ENCODE assay signal across 8 mouse cellular contexts in the genomic region with DNA sequence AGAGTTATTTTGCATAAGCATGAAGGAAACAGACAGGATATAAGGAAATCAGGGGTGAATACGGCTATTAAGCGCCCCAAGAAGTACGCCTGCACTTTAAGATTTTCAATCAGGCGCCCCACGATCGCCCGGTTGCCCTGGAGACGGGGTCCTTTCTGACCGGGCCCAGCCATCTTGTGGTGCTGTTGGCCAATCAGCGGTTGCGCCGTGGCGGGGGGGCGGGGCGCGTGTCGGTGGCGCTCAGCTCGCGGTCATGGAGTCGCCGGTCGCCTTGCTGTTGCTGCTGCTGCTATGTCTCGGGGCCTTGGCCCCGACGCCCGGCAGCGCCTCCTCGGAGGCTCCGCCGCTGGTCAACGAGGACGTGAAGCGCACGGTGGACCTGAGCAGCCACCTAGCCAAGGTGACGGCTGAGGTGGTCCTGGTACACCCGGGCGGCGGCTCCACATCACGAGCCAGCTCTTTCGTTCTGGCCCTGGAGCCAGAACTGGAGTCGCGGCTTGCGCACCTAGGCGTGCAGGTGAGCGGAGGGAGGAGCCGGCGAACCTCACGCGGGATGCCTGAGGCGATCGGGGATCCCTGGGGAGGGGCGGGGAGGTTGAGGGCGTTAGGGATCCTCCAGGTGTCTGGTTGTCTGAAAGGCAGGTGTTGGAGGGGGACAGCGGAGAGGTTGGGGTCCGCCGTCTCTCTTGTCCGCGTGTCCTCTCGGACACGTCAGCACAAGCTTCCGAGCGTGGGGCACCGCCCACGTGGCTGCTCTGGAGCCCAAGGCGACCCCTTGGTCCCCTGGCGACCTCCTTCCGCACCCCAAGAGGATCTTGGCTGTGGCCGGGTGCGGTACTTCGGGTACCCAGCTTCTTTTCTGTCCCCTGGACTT. TPM values are rescaled to one million over a fixed set of nuclear protein-coding genes. Genes with fewer than 3 reads are reported as not detected.
A peak's percentile ranks its signal among the peaks of the same experiment; 100 is the strongest.
DNase-seq lines count a peak whose midpoint lies in the region; ATAC-seq and TF ChIP-seq lines count a peak whose summit lies in the region.

A gene (plus strand): TSS at position 205 of the 874 bp plus-strand sequence.

- peaks cover 28% of the 10 kb centered on the region for H3K4me1 ChIP-seq in forebrain, embryonic 10.5 days
- peaks cover 19% of the 10 kb centered on the region for H3K4me1 ChIP-seq in heart, embryonic 15.5 days (replicated peaks)
- H3K4me1 ChIP-seq in liver, embryonic 14.5 days (replicated peaks; ENCODE audit: control insufficient read depth in 2 of 2, insufficient read depth in 2 of 2, low read length in 1 of 2) = peaks cover 21 to 22% of the 10 kb centered on the region in 2 experiments
- peaks cover 3% of the 10 kb centered on the region; the same call in 1 of the 2 replicates for H3K4me1 ChIP-seq in neural tube, embryonic 11.5 days (ENCODE audit: control insufficient read depth, insufficient read depth, low read length)
- H3K4me1 ChIP-seq in stomach, postnatal 0 days (replicated peaks; ENCODE audit: control insufficient read depth, insufficient read depth) = no peaks in the 10 kb centered on the region

- peaks cover 25% of the 10 kb centered on the region for H3K36me3 ChIP-seq in forebrain, embryonic 10.5 days (replicated peaks)
- peaks cover 6% of the 10 kb centered on the region; the same call in 1 of the 2 replicates for H3K36me3 ChIP-seq in heart, embryonic 15.5 days
- peaks cover 3% of the 10 kb centered on the region for H3K36me3 ChIP-seq in liver, embryonic 14.5 days (replicated peaks; ENCODE audit: control insufficient read depth, insufficient read depth, low read depth)
- no peaks in the 10 kb centered on the region for H3K36me3 ChIP-seq in neural tube, embryonic 11.5 days (ENCODE audit: control insufficient read depth, insufficient read depth, low read length)
- H3K36me3 ChIP-seq in stomach, postnatal 0 days (ENCODE audit: control insufficient read depth, insufficient read depth, low read length) = no peaks in the 10 kb centered on the region; the same call in 1 of the 2 replicates

- TF ChIP-seq CTCF in liver, embryonic 14.5 days (IDR thresholded peaks at IDR 0.05; ENCODE audit: low read depth) = no peak; the same call in 1 of the 2 replicates
- TF ChIP-seq CTCF in stomach, postnatal 0 days (IDR thresholded peaks at IDR 0.05; ENCODE audit: low read depth) = no peak

- H3K9me3 ChIP-seq in forebrain, embryonic 10.5 days = no peaks in the 10 kb centered on the region
- no peaks in the 10 kb centered on the region for H3K9me3 ChIP-seq in heart, embryonic 15.5 days (replicated peaks)
- H3K9me3 ChIP-seq in liver, embryonic 14.5 days (ENCODE audit: control insufficient read depth, low read length) = no peaks in the 10 kb centered on the region
- no peaks in the 10 kb centered on the region for H3K9me3 ChIP-seq in neural tube, embryonic 11.5 days (ENCODE audit: control insufficient read depth, low read length)
- H3K9me3 ChIP-seq in stomach, postnatal 0 days (ENCODE audit: control insufficient read depth, low read length) = no peaks in the 10 kb centered on the region

- ATAC-seq in CD4-positive, CD25-positive, alpha-beta regulatory T cell, adult 4 months = peak; percentile 97
- ATAC-seq in heart, embryonic 15.5 days (replicated peaks; ENCODE audit: insufficient number of reproducible peaks, insufficient read depth, low FRiP score, low read depth) = peak; percentile 96
- ATAC-seq in liver, embryonic 14.5 days (ENCODE audit: insufficient read depth) = peak; percentile 97
- ATAC-seq in neural tube, embryonic 11.5 days (ENCODE audit: insufficient read depth, low FRiP score, low TSS enrichment) = peak; percentile 94
- peak; percentile 97 for ATAC-seq in stomach, postnatal 0 days (ENCODE audit: low FRiP score, low TSS enrichment)

- peak within 1 kb of the TSS; percentile 95 for H3K27ac ChIP-seq in forebrain, embryonic 10.5 days
- H3K27ac ChIP-seq in heart, embryonic 15.5 days = peak within 1 kb of the TSS; percentile 67
- H3K27ac ChIP-seq in liver, embryonic 14.5 days = peak within 1 kb of the TSS; percentile 63
- H3K27ac ChIP-seq in neural tube, embryonic 11.5 days (ENCODE audit: low read depth, low read length) = peak within 1 kb of the TSS; percentile 54; the same call in 1 of the 2 replicates
- H3K27ac ChIP-seq in stomach, postnatal 0 days (replicated peaks) = peak within 1 kb of the TSS; percentile 89

- DNase-seq in c-Kit-negative CD71-positive TER-119-positive erythroid progenitor cells, embryonic 14.5 days (ENCODE audit: low read depth, low spot score) = peak; percentile 94
- peak; percentile 98 for DNase-seq in forebrain, embryonic 10.5 days (ENCODE audit: extremely low spot score, low spot score)
- peak; percentile 99 for DNase-seq in kidney, postnatal 25 days
- peak; percentile 90 to 92 (median 91) for DNase-seq in liver, embryonic 14.5 days (ENCODE audit: low read depth in 3 of 3, low spot score in 3 of 3)
- DNase-seq in neural tube, embryonic 11.5 days (ENCODE audit: low spot score) = peak; percentile 96
- DNase-seq in stomach, postnatal 0 days (ENCODE audit: low spot score) = peak; percentile 98

- H3K27me3 ChIP-seq in forebrain, embryonic 10.5 days (ENCODE audit: poor library complexity, severe bottlenecking) = peaks cover 18% of the 10 kb centered on the region
- no peaks in the 10 kb centered on the region for H3K27me3 ChIP-seq in heart, embryonic 15.5 days
- H3K27me3 ChIP-seq in liver, embryonic 14.5 days (ENCODE audit: control insufficient read depth, insufficient read depth, low read length) = no peaks in the 10 kb centered on the region
- H3K27me3 ChIP-seq in neural tube, embryonic 11.5 days (ENCODE audit: control insufficient read depth, insufficient read depth, low read length) = no peaks in the 10 kb centered on the region
- H3K27me3 ChIP-seq in stomach, postnatal 0 days (ENCODE audit: control insufficient read depth, insufficient read depth, low read length) = no peaks in the 10 kb centered on the region

- peak within 1 kb of the TSS; percentile 90 for H3K4me2 ChIP-seq in heart, embryonic 15.5 days
- H3K4me2 ChIP-seq in liver, embryonic 14.5 days (ENCODE audit: low read depth) = peak within 1 kb of the TSS; percentile 92
- H3K4me2 ChIP-seq in neural tube, embryonic 11.5 days (ENCODE audit: low read depth) = peak within 1 kb of the TSS; percentile 87
- H3K4me2 ChIP-seq in stomach, postnatal 0 days (replicated peaks; ENCODE audit: low read depth) = peak within 1 kb of the TSS; percentile 95

- no peak; the same call in 1 of the 2 replicates for TF ChIP-seq EP300 in liver, embryonic 14.5 days (IDR thresholded peaks at IDR 0.05; ENCODE audit: low read depth)
- no peak for TF ChIP-seq EP300 in stomach, postnatal 0 days (optimal IDR thresholded peaks at IDR 0.05)

- H3K9ac ChIP-seq in heart, embryonic 15.5 days = peak within 1 kb of the TSS; percentile 87
- peak within 1 kb of the TSS; percentile 85 for H3K9ac ChIP-seq in liver, embryonic 14.5 days (replicated peaks)
- peak within 1 kb of the TSS; percentile 96 for H3K9ac ChIP-seq in neural tube, embryonic 11.5 days (ENCODE audit: low read length)
- peak within 1 kb of the TSS; percentile 93 for H3K9ac ChIP-seq in stomach, postnatal 0 days (ENCODE audit: low read length)

- under 1% methylated on average over 71 of the region's 71 CpGs for WGBS in forebrain, embryonic 10.5 days
- WGBS in heart, embryonic 15.5 days = under 1% methylated on average over 71 of the region's 71 CpGs
- WGBS in liver, embryonic 14.5 days (ENCODE audit: insufficient replicate concordance) = under 1% methylated on average over 71 of the region's 71 CpGs
- under 1% methylated on average over 71 of the region's 71 CpGs for WGBS in neural tube, embryonic 11.5 days
- WGBS in stomach, postnatal 0 days = under 1% methylated on average over 70 of the region's 71 CpGs

- H3K4me3 ChIP-seq in forebrain, embryonic 10.5 days = peak within 1 kb of the TSS; percentile 100
- H3K4me3 ChIP-seq in heart, embryonic 15.5 days = peak within 1 kb of the TSS; percentile 87
- peak within 1 kb of the TSS; percentile 86 to 92 for H3K4me3 ChIP-seq in liver, embryonic 14.5 days (ENCODE audit: insufficient read depth in 1 of 2, low read depth in 2 of 2, low read length in 2 of 2)
- H3K4me3 ChIP-seq in neural tube, embryonic 11.5 days (ENCODE audit: low read depth, low read length) = peak within 1 kb of the TSS; percentile 99
- peak within 1 kb of the TSS; percentile 98 for H3K4me3 ChIP-seq in stomach, postnatal 0 days (ENCODE audit: low read depth, low read length)

RNA-seq across cellular contexts. Expression of the gene that starts here (rescaled TPM):
- polyA plus RNA-seq in CD4-positive, CD25-positive, alpha-beta regulatory T cell, adult 4 months (2017; shearing (Covaris generic)) = 100 to 1,000 TPM; 108 to 117 TPM
- polyA plus RNA-seq in forebrain, embryonic 10.5 days (2016; fragmentation: Nextera tagmentation; extraction: Ambion mirVana) = 301 and 303 TPM in 2 replicates
- 166 and 209 TPM in 2 replicates for polyA plus RNA-seq in heart, embryonic 15.5 days (2015; fragmentation: Nextera tagmentation; extraction: Ambion mirVana)
- 75.9 and 81.7 TPM in 2 replicates for polyA plus RNA-seq in liver, embryonic 14.5 days (2012; rRNA removed)
- 169 and 172 TPM in 2 replicates for polyA plus RNA-seq in liver, embryonic 14.5 days (2014; fragmentation: Nextera tagmentation; extraction: Ambion mirVana)
- 301 and 345 TPM in 2 replicates for polyA plus RNA-seq in neural tube, embryonic 11.5 days (2014; fragmentation: Nextera tagmentation; extraction: Ambion mirVana)
- polyA plus RNA-seq in stomach, postnatal 0 days (2015; fragmentation: Nextera tagmentation; extraction: Ambion mirVana) = 265 and 266 TPM in 2 replicates

Comparison
In these comparisons a context has a peak if more than half of its experiments do, and no peak if none do; other contexts are left out.
1. Peak in every context shown above with its lines: DNase-seq, ATAC-seq, H3K4me3 ChIP-seq and H3K27ac ChIP-seq.